Mouse (Mus musculus) bone marrow, adult 2 months (tissue): Measurements from ENCODE around the gene Ehbp1.

ENCODE experiments used
- CTCF ChIP-seq: fragments of 200-500 bp; IDR thresholded peaks from 2 replicates; pipeline ENCODE4 v1.5.1; 2011; ENCODE audit warnings: low read length, control low read depth; ENCODE audit not compliant: control insufficient read depth, insufficient read depth
- POLR2A ChIP-seq: fragments of 200-500 bp; IDR thresholded peaks from 2 replicates; pipeline ENCODE4 v1.6.1; 2011; ENCODE audit warnings: low read depth, mild to moderate bottlenecking, control low read depth, low read length, borderline replicate concordance; ENCODE audit not compliant: control insufficient read depth

GRCm38 (mm10) chr11:21993597-21994376 is 348.3 kb downstream of the Ehbp1 start:
- no peak for TF ChIP-seq POLR2A
- no peak for TF ChIP-seq CTCF
